Mouse (Mus musculus): Measurements from ENCODE around the gene Eng. TPM values are rescaled to one million over a fixed set of nuclear protein-coding genes. Genes with fewer than 3 reads are reported as not detected.

Gene Eng
- polyA plus RNA-seq, 1 experiment: 713 TPM

DNA sequence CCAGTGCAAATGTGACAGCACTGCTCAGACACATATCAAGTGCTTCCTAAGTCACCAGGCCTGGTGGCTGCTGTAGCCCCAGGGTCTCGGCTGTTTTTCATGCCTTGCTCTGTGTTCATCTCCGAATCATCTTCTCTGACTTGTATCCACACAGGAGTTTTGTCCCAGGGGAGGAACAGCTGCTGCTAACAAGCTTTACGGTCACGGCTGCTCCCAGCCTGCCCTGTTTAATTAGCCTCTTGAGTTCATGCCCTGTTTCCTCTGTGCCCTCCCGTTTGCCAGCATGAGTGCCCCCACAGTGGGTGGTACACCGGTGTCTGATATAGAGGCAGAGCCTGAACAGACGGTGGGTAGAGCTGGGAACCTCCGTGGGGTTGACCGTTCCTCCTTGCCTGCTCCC lies 28.3 kb upstream of the Eng start:
- 84% methylated on average over 9 of the region's 9 CpGs for WGBS
- DNase-seq: no peak
- H3K4me3 ChIP-seq (replicated peaks; ENCODE audit: extremely low read depth, low read depth, low read length): no peak overlapping the region
- TF ChIP-seq POLR2A (IDR thresholded peaks at IDR 0.05; ENCODE audit: borderline replicate concordance, extremely low read depth, low read depth, low read length) (no peak), CTCF (IDR thresholded peaks at IDR 0.05; ENCODE audit: insufficient read depth, low read length) (no peak)
- peaks cover 8% of the 10 kb centered on the region for H3K4me1 ChIP-seq (ENCODE audit: control insufficient read depth, insufficient read depth, low read length)

GRCm38 (mm10) chr2:32620682-32621516 lies 25.5 kb upstream of the Eng start:
- TF ChIP-seq POLR2A (IDR thresholded peaks at IDR 0.05; ENCODE audit: borderline replicate concordance, extremely low read depth, low read depth, low read length) (no peak), CTCF (IDR thresholded peaks at IDR 0.05; ENCODE audit: insufficient read depth, low read length) (no peak)
- WGBS: 38% methylated on average over 4 of the region's 4 CpGs
- DNase-seq: no peak
- Histone ChIP-seq H3K4me1 (ENCODE audit: control insufficient read depth, insufficient read depth, low read length) (peaks cover 17% of the 10 kb centered on the region), H3K4me3 (replicated peaks; ENCODE audit: extremely low read depth, low read depth, low read length) (no peak overlapping the region)

DNA sequence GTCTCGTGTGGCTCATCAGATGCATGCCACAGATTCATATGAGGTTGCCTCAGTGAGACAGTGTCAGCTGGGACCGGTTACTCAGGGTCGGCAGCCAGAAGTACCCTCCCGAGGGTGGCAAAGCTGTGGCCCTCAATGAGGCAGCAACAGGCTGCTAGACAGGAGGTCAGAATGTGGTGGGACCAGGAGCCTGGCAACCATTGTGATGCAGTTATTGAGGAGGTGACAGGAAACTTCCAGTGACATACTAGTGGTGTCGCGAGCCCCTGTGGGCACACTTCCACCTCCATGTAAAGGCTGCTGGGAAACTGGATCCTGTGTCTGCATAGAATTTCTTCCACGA lies 24.9 kb upstream of the Eng start, which contains the start of gene Ak1:
Gene Ak1, plus strand, starts transcription at position 242 of the 343 bp plus-strand sequence.
- DNase-seq: no peak
- Histone ChIP-seq H3K4me1 (ENCODE audit: control insufficient read depth, insufficient read depth, low read length) (peaks cover 17% of the 10 kb centered on the region), H3K4me3 (replicated peaks; ENCODE audit: extremely low read depth, low read depth, low read length) (no peak within 1 kb of the TSS)
- TF ChIP-seq POLR2A (IDR thresholded peaks at IDR 0.05; ENCODE audit: borderline replicate concordance, extremely low read depth, low read depth, low read length) (no peak), CTCF (IDR thresholded peaks at IDR 0.05; ENCODE audit: insufficient read depth, low read length) (no peak)
- 18% methylated on average over 7 of the region's 7 CpGs for WGBS

- DNase-seq: no peak
- Histone ChIP-seq H3K4me3 (replicated peaks; ENCODE audit: extremely low read depth, low read depth, low read length) (no peak overlapping the region), H3K4me1 (ENCODE audit: control insufficient read depth, insufficient read depth, low read length) (peaks cover 31% of the 10 kb centered on the region)
- WGBS: 63% methylated on average over 5 of the region's 5 CpGs
- TF ChIP-seq CTCF (IDR thresholded peaks at IDR 0.05; ENCODE audit: insufficient read depth, low read length) (no peak), POLR2A (IDR thresholded peaks at IDR 0.05; ENCODE audit: borderline replicate concordance, extremely low read depth, low read depth, low read length) (no peak)
Measured at GRCm38 (mm10) chr2:32624111-32624748, 22.2 kb upstream of the Eng start.

DNA sequence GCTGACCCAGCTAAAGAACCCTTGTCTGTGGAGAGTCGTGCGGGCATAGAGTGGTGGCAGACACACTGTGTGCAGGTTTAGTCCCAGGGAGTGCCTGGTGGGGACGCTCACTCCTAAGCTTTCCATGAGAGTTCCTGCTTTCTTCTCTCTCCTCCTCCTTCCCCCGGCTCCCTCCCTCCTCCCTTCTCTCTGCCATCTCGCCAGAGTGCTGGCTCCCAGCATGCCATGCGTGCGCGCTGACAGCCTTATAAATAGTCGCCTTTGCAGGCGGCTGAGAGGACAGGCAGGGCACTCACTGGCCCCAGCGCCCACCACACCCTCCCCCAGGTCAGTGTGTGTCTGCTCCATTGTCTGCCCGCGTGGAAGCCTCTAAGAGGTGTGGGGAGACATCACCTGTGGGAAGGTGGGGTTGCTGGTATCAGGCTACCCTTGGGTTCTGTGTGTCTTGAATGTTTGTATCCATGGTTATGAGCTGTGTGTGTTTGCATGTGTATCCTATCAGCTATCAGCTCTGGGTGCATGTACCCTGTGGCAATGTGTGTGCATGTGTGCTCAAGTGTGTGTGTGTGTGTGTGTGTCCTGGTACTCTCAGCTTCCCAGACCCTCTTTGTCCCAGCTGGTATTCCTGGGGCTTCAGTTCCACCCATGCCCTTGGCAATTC lies 21.1 kb upstream of the Eng start:
- H3K4me3 ChIP-seq (replicated peaks; ENCODE audit: extremely low read depth, low read depth, low read length): peak overlapping the region; percentile 31

DNA sequence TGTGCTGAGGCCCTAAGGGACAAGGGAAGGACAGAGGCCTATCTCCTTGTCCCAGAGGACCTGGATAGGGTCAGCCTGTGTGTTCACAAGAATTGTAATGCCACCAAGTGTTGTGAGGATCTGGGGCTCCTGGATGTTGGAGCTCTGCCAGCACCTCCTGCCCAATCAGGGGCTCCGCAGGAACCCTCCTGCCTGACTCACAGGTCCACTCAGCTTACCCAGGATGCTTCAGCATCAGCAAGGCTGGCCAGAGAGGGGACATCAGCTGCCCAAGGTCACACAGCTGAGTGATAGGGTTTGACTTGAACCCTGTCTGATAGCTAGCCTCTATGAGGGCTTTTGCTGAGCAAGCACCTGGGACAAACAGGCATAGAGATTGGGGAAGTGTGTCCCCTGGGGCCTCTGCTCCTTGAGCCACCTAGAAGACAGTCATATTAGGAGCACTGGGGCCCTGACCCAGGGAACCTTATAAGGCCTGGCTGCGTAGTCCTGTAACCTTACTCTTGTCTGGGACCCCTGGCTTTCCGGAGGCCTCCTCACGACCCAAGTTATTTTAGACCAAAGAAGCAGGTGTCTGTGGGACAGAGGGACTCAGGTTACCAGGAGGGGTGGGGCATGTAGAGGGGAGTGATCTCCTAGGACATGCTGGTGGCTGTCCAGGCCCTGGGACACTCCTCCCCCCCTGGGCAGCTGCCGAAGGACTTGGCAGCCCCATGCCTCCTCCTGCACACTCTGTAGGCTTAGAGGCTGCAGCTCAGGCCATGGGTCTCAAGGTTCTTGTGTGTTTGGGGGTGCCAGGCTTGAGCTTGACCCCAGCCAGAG lies 20.3 kb upstream of the Eng start:
- DNase-seq: no peak
- peaks cover 36% of the 10 kb centered on the region for H3K4me1 ChIP-seq (ENCODE audit: control insufficient read depth, insufficient read depth, low read length)
- H3K4me3 ChIP-seq (replicated peaks; ENCODE audit: extremely low read depth, low read depth, low read length): peak overlapping the region; percentile 17
- WGBS: 55% methylated on average over 5 of the region's 5 CpGs
- TF ChIP-seq CTCF (IDR thresholded peaks at IDR 0.05; ENCODE audit: insufficient read depth, low read length): no peak
- TF ChIP-seq POLR2A (IDR thresholded peaks at IDR 0.05; ENCODE audit: borderline replicate concordance, extremely low read depth, low read depth, low read length): no peak

More for the DNA sequence above, 21.1 kb upstream of the Eng start:
- TF ChIP-seq CTCF (IDR thresholded peaks at IDR 0.05; ENCODE audit: insufficient read depth, low read length) (peak; percentile 19; the same call in 1 of the 2 replicates), POLR2A (IDR thresholded peaks at IDR 0.05; ENCODE audit: borderline replicate concordance, extremely low read depth, low read depth, low read length) (no peak; the same call in 1 of the 2 replicates)
- peak; percentile 65 for DNase-seq
- 11% methylated on average over 13 of the region's 13 CpGs for WGBS
- peaks cover 36% of the 10 kb centered on the region for H3K4me1 ChIP-seq (ENCODE audit: control insufficient read depth, insufficient read depth, low read length)

DNA sequence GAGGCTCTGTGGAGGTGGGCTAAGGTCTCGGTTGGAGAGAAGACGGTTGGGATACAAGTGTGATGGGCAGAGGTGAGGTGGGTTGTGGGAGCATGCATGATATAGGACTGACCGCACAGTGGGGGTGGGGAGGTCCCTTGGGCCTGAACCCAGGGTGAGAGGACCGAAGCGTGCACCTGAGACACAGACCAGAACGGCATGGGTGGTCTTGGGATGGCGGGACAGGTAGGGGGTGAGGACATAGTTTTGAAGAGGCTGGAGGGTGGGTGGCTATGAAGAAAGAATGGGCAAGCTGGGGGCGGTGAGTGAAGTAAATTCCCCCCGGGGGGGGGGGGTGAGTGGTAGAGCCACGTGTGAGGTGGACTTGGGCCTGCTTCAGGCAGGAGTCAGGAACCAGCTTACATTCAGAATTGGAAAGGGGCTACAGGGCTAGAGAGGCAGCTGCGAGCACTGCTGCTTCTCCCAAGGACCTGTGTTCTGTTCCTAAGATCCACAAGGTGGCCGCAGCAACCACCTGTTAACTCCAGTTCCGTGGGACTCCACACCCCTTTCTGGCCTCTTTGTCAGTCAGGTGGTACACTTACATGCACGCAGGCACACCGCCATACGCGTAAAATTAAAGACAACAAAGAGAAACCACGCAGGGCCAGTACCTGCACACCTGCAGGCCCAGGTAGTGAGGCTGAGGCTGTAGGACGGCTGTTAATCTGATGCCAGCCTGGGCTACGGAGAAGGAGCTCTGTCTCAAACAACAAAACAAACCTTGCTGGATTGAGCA lies 18.9 kb upstream of the Eng start:
- H3K4me3 ChIP-seq (replicated peaks; ENCODE audit: extremely low read depth, low read depth, low read length): no peak overlapping the region
- TF ChIP-seq POLR2A (IDR thresholded peaks at IDR 0.05; ENCODE audit: borderline replicate concordance, extremely low read depth, low read depth, low read length) (no peak), CTCF (IDR thresholded peaks at IDR 0.05; ENCODE audit: insufficient read depth, low read length) (no peak)
- WGBS: 76% methylated on average over 20 of the region's 20 CpGs
- no peak for DNase-seq
- peaks cover 33% of the 10 kb centered on the region for H3K4me1 ChIP-seq (ENCODE audit: control insufficient read depth, insufficient read depth, low read length)

- 68% methylated on average over 4 of the region's 4 CpGs for WGBS
- no peak for DNase-seq
- peaks cover 33% of the 10 kb centered on the region for H3K4me1 ChIP-seq (ENCODE audit: control insufficient read depth, insufficient read depth, low read length)
- TF ChIP-seq CTCF (IDR thresholded peaks at IDR 0.05; ENCODE audit: insufficient read depth, low read length): no peak
- no peak for TF ChIP-seq POLR2A (IDR thresholded peaks at IDR 0.05; ENCODE audit: borderline replicate concordance, extremely low read depth, low read depth, low read length)
- H3K4me3 ChIP-seq (replicated peaks; ENCODE audit: extremely low read depth, low read depth, low read length): peak overlapping the region; percentile 32
Measured at GRCm38 (mm10) chr2:32628044-32628550, 18.3 kb upstream of the Eng start.
